Mouse (Mus musculus) forebrain, embryonic 16.5 days (tissue): ENCODE data around the gene Sirt5. TPM values are rescaled to one million over a fixed set of nuclear protein-coding genes. Genes with fewer than 3 reads are reported as not detected.

ENCODE experiments used
- ATAC-seq: fragments of 200-750 bp; cut with Nextera tagmentation; 2 replicates; pipeline ENCODE4 v1.8.0; 2017; ENCODE audit warnings: mild to moderate bottlenecking, moderate library complexity
- H3K27ac ChIP-seq: fragments of 300-500 bp; sonication (generic); 2 replicates; pipeline ENCODE4 v1.5.1; 2014; ENCODE audit warnings: low read length, control low read depth
- H3K27me3 ChIP-seq: fragments of 300-500 bp; sonication (generic); replicated peaks from 2 replicates; pipeline ENCODE4 v1.6.1; 2014; ENCODE audit warnings: low read length; ENCODE audit not compliant: control insufficient read depth, insufficient read depth
- H3K36me3 ChIP-seq: fragments of 300-500 bp; sonication (generic); 2 replicates; pipeline ENCODE4 v1.6.1; 2014; ENCODE audit not compliant: control insufficient read depth, insufficient read depth
- H3K4me1 ChIP-seq: fragments of 300-500 bp; sonication (generic); replicated peaks from 2 replicates; pipeline ENCODE4 v1.6.1; 2014; ENCODE audit warnings: low read length; ENCODE audit not compliant: control insufficient read depth, insufficient read depth
- H3K4me2 ChIP-seq: fragments of 300-500 bp; sonication (generic); 2 replicates; pipeline ENCODE4 v1.6.1; 2014; ENCODE audit warnings: mild to moderate bottlenecking, low read length, control low read depth
- H3K4me3 ChIP-seq: fragments of 300-500 bp; sonication (generic); replicated peaks from 2 replicates; pipeline ENCODE4 v1.5.1; 2014; ENCODE audit warnings: mild to moderate bottlenecking, low read length, control low read depth
- H3K9ac ChIP-seq: fragments of 300-500 bp; sonication (generic); replicated peaks from 2 replicates; pipeline ENCODE4 v1.6.1; 2014; ENCODE audit warnings: low read depth, low read length, control low read depth
- H3K9me3 ChIP-seq: fragments of 300-500 bp; sonication (generic); 2 replicates; pipeline ENCODE4 v1.6.1; 2016; ENCODE audit warnings: low read length; ENCODE audit not compliant: control insufficient read depth
- WGBS: fragments of 180-500 bp; shearing (Covaris S2); extraction: QIAGEN DNeasy Blood & Tissue Kit; methylation state at CpG from one replicate; pipeline ENCODE4 v1.1.7; 2014; 5-methylcytosine and 5-hydroxymethylcytosine counted together
- polyA plus RNA-seq: library from polyadenylated mRNA; unstranded; fragments of >200 nt; fragmentation: Nextera tagmentation; extraction: Ambion mirVana; gene quantifications from 2 replicates; pipeline ENCODE4 v1.2.1, GENCODE M21; 2015

Gene Sirt5
- polyA plus RNA-seq, 1 experiment from 2014 or later: 38.7 TPM

DNA sequence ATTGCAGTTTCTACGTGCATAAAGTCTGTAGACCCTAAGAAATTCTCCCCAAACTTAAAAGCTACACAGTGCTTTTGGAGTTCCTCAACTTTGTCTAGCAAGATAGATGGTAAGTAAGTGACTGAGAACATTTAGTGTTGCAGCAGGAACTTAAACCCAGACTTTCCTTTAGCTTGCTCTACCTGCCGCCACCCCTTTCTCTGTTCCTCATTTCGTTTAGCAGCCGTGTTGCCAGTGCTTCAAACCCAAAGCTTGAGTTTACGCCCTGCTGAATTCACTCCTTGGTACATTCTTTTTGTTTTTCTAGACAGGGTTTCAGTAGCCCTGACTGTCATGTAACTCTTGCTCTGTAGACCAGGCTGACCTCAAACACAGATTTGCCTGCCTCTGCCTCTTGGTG is 34.3 kb downstream of the Sirt5 start:
- H3K4me3 ChIP-seq: no peak overlapping the region
- no peak overlapping the region for H3K9ac ChIP-seq
- ATAC-seq: no peak
- H3K27ac ChIP-seq: no peak overlapping the region
- no peaks in the 10 kb centered on the region for H3K9me3 ChIP-seq
- peaks cover 13% of the 10 kb centered on the region for H3K4me1 ChIP-seq
- WGBS: 86% methylated on average over 5 of the region's 5 CpGs
- peak overlapping the region; percentile 86 for H3K4me2 ChIP-seq
- peaks cover 19% of the 10 kb centered on the region for H3K36me3 ChIP-seq
- no peaks in the 10 kb centered on the region for H3K27me3 ChIP-seq

DNA sequence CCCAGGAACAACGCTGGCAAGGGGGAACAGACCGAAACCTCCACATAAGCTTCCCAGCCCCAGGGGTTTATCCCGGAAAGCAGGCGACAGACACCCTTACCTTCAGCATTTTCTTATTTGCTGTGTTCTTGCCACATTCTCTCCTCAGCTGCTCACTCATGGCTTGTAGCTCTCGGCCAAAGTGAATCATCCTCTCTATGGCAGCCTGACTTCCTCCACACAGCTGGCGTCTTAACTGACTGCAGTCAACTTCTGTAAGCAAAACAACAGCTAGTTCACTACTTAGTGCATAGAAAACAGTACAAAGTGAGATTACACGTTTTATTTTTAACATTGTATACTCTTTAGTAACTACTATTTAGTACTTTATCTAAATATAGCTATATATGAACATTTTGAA is 47.0 kb downstream of the Sirt5 start:
- Histone ChIP-seq H3K36me3 (peaks cover 31% of the 10 kb centered on the region), H3K9ac (no peak overlapping the region), H3K4me1 (no peaks in the 10 kb centered on the region), H3K27me3 (no peaks in the 10 kb centered on the region), H3K4me2 (no peak overlapping the region), H3K9me3 (no peaks in the 10 kb centered on the region), H3K4me3 (no peak overlapping the region), H3K27ac (no peak overlapping the region)
- no peak for ATAC-seq
- WGBS: 89% methylated on average over 7 of the region's 7 CpGs

DNA sequence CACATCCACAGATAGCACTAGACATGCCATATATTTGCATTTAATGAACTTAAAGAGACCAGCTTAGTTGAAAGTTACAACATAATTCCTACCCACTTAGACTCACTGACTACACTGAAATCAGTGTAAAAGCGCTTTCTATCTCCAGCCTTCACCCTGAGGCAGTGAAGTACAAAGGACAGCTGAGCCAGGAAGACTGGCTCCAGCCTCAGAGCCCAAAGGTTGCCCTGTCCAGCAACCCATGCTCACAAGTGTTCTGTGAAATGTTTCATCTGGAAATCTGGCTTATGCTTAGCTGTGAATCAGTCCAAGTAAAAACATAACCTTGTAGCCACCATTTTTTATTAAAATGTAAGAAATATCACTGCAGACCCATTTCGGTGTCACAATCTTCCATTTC is 48.3 kb downstream of the Sirt5 start:
- whole genome bisulfite sequencing: 95% methylated on average over 2 of the region's 2 CpGs
- no peak for ATAC-seq
- Histone ChIP-seq H3K4me1 (no peaks in the 10 kb centered on the region), H3K9me3 (no peaks in the 10 kb centered on the region), H3K27me3 (no peaks in the 10 kb centered on the region), H3K36me3 (peaks cover 32% of the 10 kb centered on the region), H3K9ac (no peak overlapping the region), H3K4me2 (no peak overlapping the region), H3K27ac (no peak overlapping the region), H3K4me3 (no peak overlapping the region)

DNA sequence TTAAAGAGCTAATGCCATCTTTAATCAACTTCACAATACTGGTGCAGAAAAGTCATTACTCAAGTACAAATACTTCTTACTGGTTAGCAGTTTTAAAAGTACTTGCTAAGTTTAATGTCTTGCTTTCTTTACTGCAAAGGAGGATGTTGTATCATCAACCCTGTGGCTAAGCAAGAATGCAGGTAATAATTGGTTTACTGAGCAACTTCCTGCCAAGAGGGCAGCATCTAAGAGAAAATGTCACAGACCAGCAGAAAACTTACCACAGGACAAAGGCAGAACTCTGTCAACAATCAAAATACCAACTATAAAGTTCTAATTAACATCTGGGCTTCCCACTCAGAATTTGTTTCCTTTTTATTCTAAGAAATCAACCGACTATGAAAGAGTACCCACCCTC is 50.0 kb downstream of the Sirt5 start:
- ATAC-seq: no peak
- no peak overlapping the region for H3K27ac ChIP-seq
- H3K4me2 ChIP-seq: no peak overlapping the region
- H3K9me3 ChIP-seq: no peaks in the 10 kb centered on the region
- no peak overlapping the region for H3K4me3 ChIP-seq
- peaks cover 39% of the 10 kb centered on the region for H3K36me3 ChIP-seq
- 73% methylated on average over 1 of the region's 1 CpGs for WGBS
- H3K9ac ChIP-seq: no peak overlapping the region
- no peaks in the 10 kb centered on the region for H3K27me3 ChIP-seq
- H3K4me1 ChIP-seq: no peaks in the 10 kb centered on the region

DNA sequence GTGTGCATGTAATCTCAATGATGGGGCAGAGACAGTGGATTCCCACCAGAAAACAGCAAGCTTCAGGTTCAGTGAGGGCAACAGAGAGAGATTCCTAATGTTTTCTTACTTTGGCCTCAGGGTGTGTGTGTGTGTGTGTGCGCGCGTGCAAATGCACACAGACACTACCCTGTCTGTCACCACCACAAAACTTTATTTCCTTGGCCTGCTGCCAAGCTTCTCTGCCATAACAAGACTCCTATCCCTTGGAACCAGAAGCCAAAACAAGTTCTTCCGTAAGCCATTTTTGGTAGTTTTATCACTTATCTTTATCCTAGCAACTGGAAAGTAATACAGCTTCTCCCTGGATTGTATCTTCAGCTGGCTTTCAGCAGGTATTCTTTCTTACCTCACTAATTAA is 63.1 kb downstream of the Sirt5 start:
- Histone ChIP-seq H3K4me1 (no peaks in the 10 kb centered on the region), H3K9me3 (no peaks in the 10 kb centered on the region), H3K27ac (no peak overlapping the region), H3K4me2 (no peak overlapping the region), H3K36me3 (peaks cover 3% of the 10 kb centered on the region; the same call in 1 of the 2 replicates), H3K9ac (no peak overlapping the region), H3K4me3 (no peak overlapping the region), H3K27me3 (no peaks in the 10 kb centered on the region)
- 74% methylated on average over 4 of the region's 4 CpGs for WGBS
- no peak for ATAC-seq

DNA sequence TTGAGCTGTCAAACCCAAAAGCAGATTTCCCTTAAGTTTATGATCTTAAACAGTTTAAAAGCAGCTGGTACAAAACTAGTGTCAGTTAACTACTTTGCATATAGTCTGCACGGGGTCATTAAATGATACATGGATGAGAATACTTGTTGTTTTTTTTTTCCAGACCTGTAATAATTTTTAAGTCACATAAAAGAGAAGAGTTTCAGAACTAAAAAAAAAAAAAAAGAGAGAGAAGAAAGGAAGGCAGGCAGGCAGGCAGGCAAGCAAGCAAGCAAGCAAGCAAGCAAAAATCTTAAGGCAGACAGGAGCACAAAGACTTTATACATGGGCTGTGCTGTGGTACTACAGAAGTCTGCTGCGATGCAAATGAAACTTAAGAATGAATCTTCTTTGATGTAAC is 68.1 kb downstream of the Sirt5 start:
- Histone ChIP-seq H3K4me1 (no peaks in the 10 kb centered on the region), H3K27me3 (no peaks in the 10 kb centered on the region), H3K27ac (no peak overlapping the region), H3K4me3 (no peak overlapping the region), H3K9ac (no peak overlapping the region), H3K4me2 (no peak overlapping the region), H3K9me3 (no peaks in the 10 kb centered on the region), H3K36me3 (no peaks in the 10 kb centered on the region)
- ATAC-seq: no peak
- WGBS: 81% methylated on average over 2 of the region's 2 CpGs

DNA sequence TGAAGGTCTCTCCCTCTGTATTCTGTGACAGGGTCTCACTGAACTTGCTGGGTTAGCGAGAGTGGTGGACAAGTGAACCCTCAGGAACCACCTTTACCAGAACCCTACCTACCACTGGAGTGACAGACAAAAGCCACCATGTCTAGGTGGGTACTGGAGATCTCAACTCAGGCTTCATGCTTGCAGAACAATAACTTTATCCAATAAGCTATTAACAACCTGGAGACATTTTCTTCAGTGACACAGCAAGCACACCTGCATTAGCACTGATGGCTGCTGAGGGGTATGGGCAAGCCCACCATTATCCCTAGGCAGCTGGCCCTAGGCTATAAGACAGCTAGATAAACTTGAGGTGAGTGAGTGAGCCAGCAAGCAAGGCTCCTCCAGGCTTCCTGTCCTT is 75.1 kb downstream of the Sirt5 start:
- 0 out of 2 replicates have a peak, but pooled peaks cover 6% of the 10 kb centered on the region for H3K4me1 ChIP-seq
- H3K27me3 ChIP-seq: no peaks in the 10 kb centered on the region
- no peaks in the 10 kb centered on the region for H3K9me3 ChIP-seq
- H3K4me2 ChIP-seq: no peak overlapping the region
- no peak overlapping the region for H3K9ac ChIP-seq
- WGBS: 91% methylated on average over 1 of the region's 1 CpGs
- ATAC-seq: no peak
- H3K27ac ChIP-seq: no peak overlapping the region
- H3K36me3 ChIP-seq: no peaks in the 10 kb centered on the region
- no peak overlapping the region for H3K4me3 ChIP-seq

DNA sequence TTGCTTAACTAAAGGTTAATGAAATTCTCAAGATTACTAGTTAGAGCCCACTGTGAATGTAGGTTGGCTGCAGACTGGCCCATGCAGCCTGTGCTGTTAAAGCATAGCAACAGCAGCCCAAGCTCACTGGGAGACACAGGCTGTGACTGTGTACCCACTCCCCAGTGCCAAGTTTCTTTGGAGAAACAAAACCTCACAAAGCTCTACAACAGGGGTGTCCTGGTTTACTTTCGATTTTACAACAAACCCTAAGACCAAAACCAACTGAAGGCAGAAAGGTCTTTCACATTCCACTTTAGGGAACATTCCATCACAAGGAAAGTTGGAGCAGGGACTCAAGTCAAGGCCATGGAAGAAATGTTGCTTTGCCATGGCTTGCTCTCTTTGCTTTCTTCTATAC is 77.3 kb downstream of the Sirt5 start:
- H3K4me2 ChIP-seq: no peak overlapping the region
- no peak overlapping the region for H3K4me3 ChIP-seq
- no peak overlapping the region for H3K9ac ChIP-seq
- H3K4me1 ChIP-seq: 0 out of 2 replicates have a peak, but pooled peaks cover 6% of the 10 kb centered on the region
- no peak for ATAC-seq
- WGBS: 88% methylated on average over 1 of the region's 1 CpGs
- no peaks in the 10 kb centered on the region for H3K9me3 ChIP-seq
- H3K27ac ChIP-seq: no peak overlapping the region
- no peaks in the 10 kb centered on the region for H3K36me3 ChIP-seq
- H3K27me3 ChIP-seq: no peaks in the 10 kb centered on the region

DNA sequence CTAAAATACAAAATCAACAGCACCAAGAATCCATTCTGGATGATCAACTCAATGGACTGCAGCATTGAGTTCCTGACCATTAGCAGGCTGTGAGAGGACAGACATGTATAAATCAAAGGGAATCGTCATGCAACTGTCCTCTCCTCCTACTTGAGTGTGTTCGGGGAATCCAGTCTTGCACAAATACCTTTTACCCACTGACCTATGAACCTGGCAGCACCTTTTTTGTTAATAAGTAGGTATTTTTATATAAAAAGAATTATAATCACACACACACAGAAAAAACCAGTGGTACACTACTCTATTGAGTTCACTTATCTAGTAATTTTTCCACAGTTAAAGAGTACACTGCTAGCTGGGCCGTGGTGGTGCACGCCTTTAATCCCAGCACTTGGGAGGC is 78.4 kb downstream of the Sirt5 start:
- Histone ChIP-seq H3K36me3 (no peaks in the 10 kb centered on the region), H3K9ac (no peak overlapping the region), H3K4me2 (no peak overlapping the region), H3K4me3 (no peak overlapping the region), H3K9me3 (no peaks in the 10 kb centered on the region), H3K27ac (no peak overlapping the region), H3K27me3 (no peaks in the 10 kb centered on the region), H3K4me1 (0 out of 2 replicates have a peak, but pooled peaks cover 6% of the 10 kb centered on the region)
- 92% methylated on average over 4 of the region's 4 CpGs for WGBS
- no peak for ATAC-seq

DNA sequence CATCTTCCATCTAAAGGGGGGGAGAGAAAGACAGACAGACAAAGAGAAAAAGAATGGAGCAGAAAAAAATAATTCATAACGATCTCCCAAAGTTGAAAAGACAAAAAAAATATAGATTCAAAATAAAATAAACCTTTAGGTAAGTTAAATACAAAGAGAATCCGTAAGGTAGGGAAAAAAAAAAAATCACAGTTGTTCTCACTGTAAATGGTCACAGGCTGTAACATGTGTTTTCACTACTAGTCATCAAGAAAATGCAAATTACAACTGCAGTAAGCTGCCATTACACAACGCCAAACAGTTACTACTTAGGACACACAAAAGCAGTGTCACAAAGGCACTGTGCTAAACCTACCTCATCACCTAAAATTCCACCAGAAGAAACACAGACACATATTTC is 79.4 kb downstream of the Sirt5 start:
- Histone ChIP-seq H3K4me2 (no peak overlapping the region), H3K4me3 (no peak overlapping the region), H3K27me3 (no peaks in the 10 kb centered on the region), H3K4me1 (0 out of 2 replicates have a peak, but pooled peaks cover 6% of the 10 kb centered on the region), H3K36me3 (no peaks in the 10 kb centered on the region), H3K9me3 (no peaks in the 10 kb centered on the region), H3K9ac (no peak overlapping the region), H3K27ac (no peak overlapping the region)
- 81% methylated on average over 3 of the region's 3 CpGs for WGBS
- no peak for ATAC-seq
